Mouse (Mus musculus) brown adipose tissue, adult 24 weeks (tissue): ENCODE measurements around the gene Gdpd5. TPM values are rescaled to one million over a fixed set of nuclear protein-coding genes. Genes with fewer than 3 reads are reported as not detected.
A peak's percentile ranks its signal among the peaks of the same experiment; 100 is the strongest.

Source experiments
- H3K27ac ChIP-seq: fragments of 200-500 bp; replicated peaks from 2 replicates; pipeline ENCODE4 v1.5.1; 2012; ENCODE audit warnings: low read depth, mild to moderate bottlenecking, low read length
- H3K4me1 ChIP-seq: fragments of 200-500 bp; 2 replicates; pipeline ENCODE4 v1.6.1; 2012; ENCODE audit warnings: low read length, mixed read lengths; ENCODE audit not compliant: control insufficient read depth, insufficient read depth, insufficient read length
- H3K4me3 ChIP-seq: fragments of 200-500 bp; 2 replicates; pipeline ENCODE4 v1.5.1; 2012; ENCODE audit warnings: low read depth, mild to moderate bottlenecking, low read length, moderate library complexity; ENCODE audit not compliant: insufficient read depth
- polyA plus RNA-seq: library from polyadenylated mRNA; stranded (reverse); fragments of >200 nt; gene quantifications from 2 replicates; pipeline ENCODE4 v1.2.4, GENCODE M21; 2012; ENCODE audit not compliant: missing spikeins, insufficient read depth, insufficient read length

Gdpd5 gene
- polyA plus RNA-seq = 10.1 and 10.9 TPM in 2 replicates

- peaks cover 27% of the 10 kb centered on the region for H3K4me1 ChIP-seq
- peak within 1 kb of the TSS; percentile 87 for H3K4me3 ChIP-seq
- H3K27ac ChIP-seq = peak within 1 kb of the TSS; percentile 28
Measured at GRCm38 (mm10) chr7:99381214-99382087, at the start of gene Gdpd5. TSS of gene Gdpd5 (plus strand) at chr7:99381414.

GRCm38 (mm10) chr7:99332774-99333480 is 48.3 kb upstream of the Gdpd5 start:
- no peak overlapping the region for H3K27ac ChIP-seq
- no peak overlapping the region for H3K4me3 ChIP-seq
- no peaks in the 10 kb centered on the region for H3K4me1 ChIP-seq

- no peaks in the 10 kb centered on the region for H3K4me1 ChIP-seq
- H3K27ac ChIP-seq = no peak overlapping the region
Measured at GRCm38 (mm10) chr7:99340736-99341135, 40.5 kb upstream of the Gdpd5 start.

GRCm38 (mm10) chr7:99343577-99343976 is 37.6 kb upstream of the Gdpd5 start:
- Histone ChIP-seq H3K4me1 (peaks cover 4% of the 10 kb centered on the region; the same call in 1 of the 2 replicates), H3K4me3 (no peak overlapping the region), H3K27ac (no peak overlapping the region)

More at GRCm38 (mm10) chr7:99340736-99341135, 40.5 kb upstream of the Gdpd5 start:
- H3K4me3 ChIP-seq = no peak overlapping the region

GRCm38 (mm10) chr7:99347268-99347667 is 33.9 kb upstream of the Gdpd5 start:
- Histone ChIP-seq H3K4me1 (peaks cover 11% of the 10 kb centered on the region; the same call in 1 of the 2 replicates), H3K4me3 (no peak overlapping the region)

GRCm38 (mm10) chr7:99348883-99349282 is 32.3 kb upstream of the Gdpd5 start:
- H3K27ac ChIP-seq = no peak overlapping the region
- peak overlapping the region; percentile 31; the same call in 1 of the 2 replicates for H3K4me3 ChIP-seq
- H3K4me1 ChIP-seq = peaks cover 11% of the 10 kb centered on the region; the same call in 1 of the 2 replicates

More at GRCm38 (mm10) chr7:99347268-99347667, 33.9 kb upstream of the Gdpd5 start:
- no peak overlapping the region for H3K27ac ChIP-seq

- H3K27ac ChIP-seq = peak overlapping the region; percentile 100
- H3K4me1 ChIP-seq = peaks cover 12% of the 10 kb centered on the region
- peak overlapping the region; percentile 92 for H3K4me3 ChIP-seq
Measured at GRCm38 (mm10) chr7:99349782-99350720, 31.2 kb upstream of the Gdpd5 start.

- Histone ChIP-seq H3K4me1 (peaks cover 19% of the 10 kb centered on the region), H3K4me3 (peak overlapping the region; percentile 92), H3K27ac (peak overlapping the region; percentile 100)
Measured at GRCm38 (mm10) chr7:99351104-99351801, 30.0 kb upstream of the Gdpd5 start.

- H3K4me3 ChIP-seq = peak overlapping the region; percentile 92
- peaks cover 25% of the 10 kb centered on the region for H3K4me1 ChIP-seq
- peak overlapping the region; percentile 100 for H3K27ac ChIP-seq
Measured at GRCm38 (mm10) chr7:99351802-99352517, 29.3 kb upstream of the Gdpd5 start.

- peak within 1 kb of the TSS; percentile 100 for H3K27ac ChIP-seq
- H3K4me1 ChIP-seq = peaks cover 30% of the 10 kb centered on the region
- peak within 1 kb of the TSS; percentile 92 for H3K4me3 ChIP-seq
Measured at GRCm38 (mm10) chr7:99352526-99353400, 28.5 kb upstream of the Gdpd5 start, which contains the start of gene Serpinh1. TSS of gene Serpinh1 (minus strand) at chr7:99353239.

- H3K4me3 ChIP-seq = peak overlapping the region; percentile 20
- peaks cover 25% of the 10 kb centered on the region for H3K4me1 ChIP-seq
- peak overlapping the region; percentile 89 for H3K27ac ChIP-seq
Measured at GRCm38 (mm10) chr7:99355731-99356131, 25.5 kb upstream of the Gdpd5 start.

GRCm38 (mm10) chr7:99356244-99356930 is 24.8 kb upstream of the Gdpd5 start:
- H3K4me3 ChIP-seq = peak overlapping the region; percentile 20
- peaks cover 25% of the 10 kb centered on the region for H3K4me1 ChIP-seq
- H3K27ac ChIP-seq = peak overlapping the region; percentile 89
